Mouse (Mus musculus) testis, adult 2 months (tissue): ENCODE data around the gene Tie1.

Source experiments
- CTCF ChIP-seq: fragments of 200-500 bp; IDR thresholded peaks from 2 replicates; pipeline ENCODE4 v1.5.1; 2012; ENCODE audit warnings: low read depth, mild to moderate bottlenecking, inconsistent platforms, low read length, moderate library complexity; ENCODE audit not compliant: control insufficient read depth, insufficient read depth, insufficient replicate concordance
- POLR2A ChIP-seq: fragments of 200-500 bp; IDR thresholded peaks from 2 replicates; pipeline ENCODE4 v1.6.1; 2012; ENCODE audit warnings: low read depth, mild to moderate bottlenecking, inconsistent platforms, low read length, moderate library complexity; ENCODE audit not compliant: control insufficient read depth

DNA sequence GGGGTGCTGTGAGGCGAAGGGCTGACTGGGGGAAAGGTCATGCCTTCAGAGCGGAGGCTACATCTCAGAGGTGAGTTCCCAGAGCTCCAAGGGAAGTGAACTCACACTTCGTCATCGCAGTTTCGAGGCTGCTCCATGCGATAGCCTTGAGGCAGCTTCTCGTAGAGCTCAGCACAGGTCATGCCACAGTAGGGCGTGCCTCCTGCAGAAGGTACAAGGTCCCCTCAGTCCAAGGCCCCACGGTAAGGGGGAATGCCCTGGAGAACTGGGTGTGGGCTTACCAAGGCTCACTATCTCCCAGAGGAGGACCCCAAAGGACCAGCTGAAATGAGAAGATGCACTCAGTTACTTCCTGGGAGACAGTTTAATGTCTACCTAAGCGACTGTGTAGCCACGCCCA, 17.2 kb downstream of the Tie1 start:
- no peak for TF ChIP-seq CTCF
- no peak for TF ChIP-seq POLR2A
